Mouse (Mus musculus): ENCODE results near the gene Ugt1a1. TPM values are rescaled to one million over a fixed set of nuclear protein-coding genes. Genes with fewer than 3 reads are reported as not detected.
A peak's percentile ranks its signal among the peaks of the same experiment; 100 is the strongest.

Gene Ugt1a1
- polyA plus RNA-seq, 1 experiment from 2014 or later, result not detected

DNA sequence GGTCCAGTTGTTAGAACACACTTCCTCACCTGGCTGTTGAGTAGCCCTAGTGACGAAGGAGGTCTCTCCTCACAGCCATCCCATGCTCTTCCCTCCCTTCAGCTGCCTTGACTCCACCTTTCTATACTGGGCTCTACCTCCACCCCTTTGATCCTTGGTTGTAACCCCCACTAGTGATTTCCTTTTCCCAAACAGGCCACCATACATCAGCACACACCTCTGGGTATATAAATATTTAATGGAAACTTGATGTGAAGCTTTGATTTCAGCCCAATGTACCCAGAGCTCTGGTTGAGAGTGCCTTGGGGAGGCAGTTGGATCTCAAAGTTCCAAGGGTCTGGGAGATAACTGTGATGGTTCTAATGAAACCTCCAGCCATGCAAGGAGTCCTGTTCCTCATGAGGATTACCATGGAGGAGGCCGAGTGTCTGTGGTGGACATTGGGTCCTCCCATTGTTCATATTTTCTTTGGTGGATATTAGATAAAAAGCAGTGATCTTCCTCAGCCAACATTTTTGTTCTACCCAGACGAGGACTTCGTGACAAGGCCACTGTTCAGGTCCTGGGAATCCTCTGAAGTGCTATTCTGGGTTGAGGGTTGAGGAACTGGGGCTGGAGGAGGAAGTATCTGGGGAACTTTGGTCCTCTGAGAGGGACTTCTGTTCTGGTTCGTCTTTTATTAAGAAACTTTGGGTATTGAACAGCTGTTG, 15.1 kb downstream of the Ugt1a1 start, which contains the start of gene Mroh2a:
Gene Mroh2a, plus strand, starts transcription at position 317 of the 710 bp plus-strand sequence.
- Histone ChIP-seq H3K27me3 (ENCODE audit: control insufficient read depth, insufficient read depth, low read length) (no peaks in the 10 kb centered on the region), H3K27ac (replicated peaks in 1 of 2; ENCODE audit: control insufficient read depth in 1 of 2, insufficient read depth in 1 of 2, low read depth in 2 of 2, low read length in 2 of 2) (no peak within 1 kb of the TSS), H3K4me1 (ENCODE audit: control insufficient read depth in 2 of 2, insufficient read depth in 2 of 2, low read length in 2 of 2) (no peaks in the 10 kb centered on the region), H3K36me3 (ENCODE audit: control insufficient read depth, insufficient read depth, low read length) (no peaks in the 10 kb centered on the region), H3K9ac (ENCODE audit: low read length) (no peak within 1 kb of the TSS), H3K4me2 (ENCODE audit: low read length) (no peak within 1 kb of the TSS), H3K4me3 (ENCODE audit: control insufficient read depth in 1 of 2, insufficient read depth in 1 of 2, low read depth in 1 of 2, low read length in 2 of 2) (no peak within 1 kb of the TSS), H3K9me3 (ENCODE audit: control insufficient read depth, low read length) (peaks cover 69% of the 10 kb centered on the region)
- WGBS, result 49% methylated on average over 5 of the region's 5 CpGs
- no peak for ATAC-seq (ENCODE audit: insufficient number of reproducible peaks, insufficient read depth, low FRiP score, low read depth)

DNA sequence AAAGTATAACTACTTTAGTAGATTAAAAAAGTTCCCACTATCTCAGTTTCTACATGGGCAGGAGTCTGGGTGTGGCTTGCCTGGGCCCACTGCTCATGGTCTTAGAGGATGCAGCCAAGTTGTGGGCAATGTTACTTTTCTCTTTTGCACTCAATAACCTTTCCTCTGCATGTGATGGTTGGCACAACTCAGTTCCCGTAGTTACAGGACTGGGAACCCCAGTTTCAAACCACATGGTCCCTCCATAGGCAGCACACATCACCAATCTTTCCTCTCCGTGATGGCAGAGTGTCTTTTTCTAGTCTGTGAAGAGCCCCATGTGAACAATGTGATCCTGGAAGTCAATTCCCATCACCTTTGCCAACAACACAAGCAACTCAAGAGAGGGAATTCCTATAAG, 15.7 kb downstream of the Ugt1a1 start:
- Histone ChIP-seq H3K4me2 (ENCODE audit: low read length) (no peak overlapping the region), H3K4me1 (ENCODE audit: control insufficient read depth in 2 of 2, insufficient read depth in 2 of 2, low read length in 2 of 2) (no peaks in the 10 kb centered on the region), H3K4me3 (ENCODE audit: control insufficient read depth in 1 of 2, insufficient read depth in 1 of 2, low read depth in 1 of 2, low read length in 2 of 2) (no peak overlapping the region), H3K27ac (replicated peaks in 1 of 2; ENCODE audit: control insufficient read depth in 1 of 2, insufficient read depth in 1 of 2, low read depth in 2 of 2, low read length in 2 of 2) (no peak overlapping the region), H3K9ac (ENCODE audit: low read length) (no peak overlapping the region), H3K9me3 (ENCODE audit: control insufficient read depth, low read length) (peaks cover 72% of the 10 kb centered on the region), H3K27me3 (ENCODE audit: control insufficient read depth, insufficient read depth, low read length) (no peaks in the 10 kb centered on the region), H3K36me3 (ENCODE audit: control insufficient read depth, insufficient read depth, low read length) (no peaks in the 10 kb centered on the region)
- ATAC-seq (ENCODE audit: insufficient number of reproducible peaks, insufficient read depth, low FRiP score, low read depth), result no peak
- 50% methylated on average over 2 of the region's 2 CpGs for WGBS

DNA sequence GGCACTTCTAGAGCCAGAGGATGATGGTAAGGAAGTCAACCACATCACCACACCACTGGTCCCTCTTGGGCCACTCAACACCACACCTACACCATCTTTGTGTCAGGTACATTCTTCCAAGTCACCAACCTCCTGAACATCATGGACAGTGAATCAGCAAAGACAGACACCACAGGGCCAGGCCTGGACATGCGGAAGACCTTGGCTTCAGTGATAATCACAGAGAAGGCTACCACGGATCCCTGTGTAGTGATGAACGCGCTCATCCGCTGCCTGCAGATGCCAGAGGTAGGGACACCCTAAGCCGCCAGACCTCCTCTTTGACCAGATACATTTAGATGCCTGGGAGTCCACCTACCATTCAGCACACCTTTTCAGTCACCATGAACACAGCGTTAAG, 16.4 kb downstream of the Ugt1a1 start:
- H3K27ac ChIP-seq (replicated peaks in 1 of 2; ENCODE audit: control insufficient read depth in 1 of 2, insufficient read depth in 1 of 2, low read depth in 2 of 2, low read length in 2 of 2), result no peak overlapping the region
- H3K4me3 ChIP-seq (ENCODE audit: control insufficient read depth in 1 of 2, insufficient read depth in 1 of 2, low read depth in 1 of 2, low read length in 2 of 2), result no peak overlapping the region
- peaks cover 78% of the 10 kb centered on the region for H3K9me3 ChIP-seq (ENCODE audit: control insufficient read depth, low read length)
- H3K9ac ChIP-seq (ENCODE audit: low read length), result no peak overlapping the region
- no peak overlapping the region for H3K4me2 ChIP-seq (ENCODE audit: low read length)
- ATAC-seq (ENCODE audit: insufficient number of reproducible peaks, insufficient read depth, low FRiP score, low read depth), result peak; percentile 6; the same call in 1 of the 2 replicates
- 66% methylated on average over 7 of the region's 7 CpGs for WGBS
- H3K27me3 ChIP-seq (ENCODE audit: control insufficient read depth, insufficient read depth, low read length), result no peaks in the 10 kb centered on the region
- no peaks in the 10 kb centered on the region for H3K36me3 ChIP-seq (ENCODE audit: control insufficient read depth, insufficient read depth, low read length)
- no peaks in the 10 kb centered on the region for H3K4me1 ChIP-seq (ENCODE audit: control insufficient read depth in 2 of 2, insufficient read depth in 2 of 2, low read length in 2 of 2)

DNA sequence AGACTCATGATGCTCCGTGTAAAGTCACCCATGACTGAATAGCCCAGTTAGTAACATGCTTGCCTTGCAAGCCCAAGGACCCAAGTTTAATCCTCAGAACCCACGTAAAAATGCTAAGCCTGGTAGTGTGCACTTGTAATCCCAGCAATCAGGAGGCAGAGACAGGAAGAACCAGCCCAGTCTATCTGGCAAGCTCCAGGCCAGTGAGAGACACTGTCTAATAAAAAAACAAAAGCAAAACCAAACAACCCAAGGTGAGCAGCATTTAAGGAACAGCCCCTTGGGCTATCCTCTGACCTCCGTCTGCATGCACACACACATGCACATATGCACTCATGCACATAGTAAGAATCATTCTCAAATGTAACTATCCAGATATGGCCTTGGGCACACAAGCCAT, 17.8 kb downstream of the Ugt1a1 start:
- Histone ChIP-seq H3K36me3 (ENCODE audit: control insufficient read depth, insufficient read depth, low read length) (no peaks in the 10 kb centered on the region), H3K9me3 (ENCODE audit: control insufficient read depth, low read length) (peaks cover 93% of the 10 kb centered on the region), H3K4me3 (ENCODE audit: control insufficient read depth in 1 of 2, insufficient read depth in 1 of 2, low read depth in 1 of 2, low read length in 2 of 2) (no peak overlapping the region), H3K9ac (ENCODE audit: low read length) (no peak overlapping the region), H3K27ac (replicated peaks in 1 of 2; ENCODE audit: control insufficient read depth in 1 of 2, insufficient read depth in 1 of 2, low read depth in 2 of 2, low read length in 2 of 2) (no peak overlapping the region), H3K4me1 (ENCODE audit: control insufficient read depth in 2 of 2, insufficient read depth in 2 of 2, low read length in 2 of 2) (no peaks in the 10 kb centered on the region), H3K27me3 (ENCODE audit: control insufficient read depth, insufficient read depth, low read length) (no peaks in the 10 kb centered on the region), H3K4me2 (ENCODE audit: low read length) (no peak overlapping the region)
- WGBS, result 69% methylated on average over 3 of the region's 3 CpGs
- no peak for ATAC-seq (ENCODE audit: insufficient number of reproducible peaks, insufficient read depth, low FRiP score, low read depth)

DNA sequence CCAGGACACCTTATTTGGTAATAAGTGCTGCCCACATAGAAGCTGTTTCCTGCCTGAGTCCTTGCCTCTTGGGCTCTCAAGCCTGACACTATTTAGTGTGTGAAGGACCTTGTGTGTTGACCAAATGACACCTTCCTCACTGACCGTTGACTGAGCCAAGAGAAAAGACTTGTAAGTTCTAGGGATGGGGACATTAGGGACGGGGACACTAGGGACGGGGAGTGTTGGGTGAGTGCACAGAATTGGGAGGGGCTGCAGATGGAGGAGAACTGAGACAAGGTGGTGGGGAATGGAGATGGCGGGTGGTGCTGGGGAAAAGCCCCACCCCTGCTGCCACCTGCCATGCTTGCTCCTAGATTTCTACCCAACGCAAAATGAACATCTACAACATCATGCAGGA, 18.2 kb downstream of the Ugt1a1 start:
- H3K27ac ChIP-seq (replicated peaks in 1 of 2; ENCODE audit: control insufficient read depth in 1 of 2, insufficient read depth in 1 of 2, low read depth in 2 of 2, low read length in 2 of 2), result no peak overlapping the region
- 75% methylated on average over 5 of the region's 5 CpGs for WGBS
- peaks cover 97% of the 10 kb centered on the region for H3K9me3 ChIP-seq (ENCODE audit: control insufficient read depth, low read length)
- H3K4me2 ChIP-seq (ENCODE audit: low read length), result no peak overlapping the region
- H3K9ac ChIP-seq (ENCODE audit: low read length), result no peak overlapping the region
- H3K4me1 ChIP-seq (ENCODE audit: control insufficient read depth in 2 of 2, insufficient read depth in 2 of 2, low read length in 2 of 2), result no peaks in the 10 kb centered on the region
- ATAC-seq (ENCODE audit: insufficient number of reproducible peaks, insufficient read depth, low FRiP score, low read depth), result no peak
- no peaks in the 10 kb centered on the region for H3K27me3 ChIP-seq (ENCODE audit: control insufficient read depth, insufficient read depth, low read length)
- H3K36me3 ChIP-seq (ENCODE audit: control insufficient read depth, insufficient read depth, low read length), result no peaks in the 10 kb centered on the region
- no peak overlapping the region for H3K4me3 ChIP-seq (ENCODE audit: control insufficient read depth in 1 of 2, insufficient read depth in 1 of 2, low read depth in 1 of 2, low read length in 2 of 2)

DNA sequence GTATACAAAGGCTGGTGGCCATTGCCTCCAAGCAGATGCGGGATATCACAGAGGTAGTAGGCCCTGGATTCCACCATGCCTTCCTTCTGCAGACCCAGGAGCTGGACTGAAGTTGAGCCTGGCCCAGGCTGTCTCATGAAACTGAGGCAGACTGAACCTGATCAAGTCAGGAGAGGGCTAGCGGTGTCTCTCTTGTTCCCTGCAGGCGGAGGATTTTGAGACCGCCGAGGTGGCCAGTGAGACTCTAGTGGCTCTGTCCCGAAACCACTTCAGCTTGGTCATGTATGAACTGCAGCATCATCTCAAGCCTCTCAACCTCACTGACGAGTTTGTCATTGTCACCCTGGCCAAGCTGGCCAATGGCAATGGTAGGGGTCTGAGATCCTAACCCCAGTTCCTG, 18.7 kb downstream of the Ugt1a1 start:
- ATAC-seq (ENCODE audit: insufficient number of reproducible peaks, insufficient read depth, low FRiP score, low read depth), result no peak
- H3K9me3 ChIP-seq (ENCODE audit: control insufficient read depth, low read length), result peaks cover 99% of the 10 kb centered on the region
- no peak overlapping the region for H3K4me2 ChIP-seq (ENCODE audit: low read length)
- H3K4me1 ChIP-seq (ENCODE audit: control insufficient read depth in 2 of 2, insufficient read depth in 2 of 2, low read length in 2 of 2), result no peaks in the 10 kb centered on the region
- no peak overlapping the region for H3K4me3 ChIP-seq (ENCODE audit: control insufficient read depth in 1 of 2, insufficient read depth in 1 of 2, low read depth in 1 of 2, low read length in 2 of 2)
- no peak overlapping the region for H3K27ac ChIP-seq (replicated peaks in 1 of 2; ENCODE audit: control insufficient read depth in 1 of 2, insufficient read depth in 1 of 2, low read depth in 2 of 2, low read length in 2 of 2)
- no peak overlapping the region for H3K9ac ChIP-seq (ENCODE audit: low read length)
- H3K36me3 ChIP-seq (ENCODE audit: control insufficient read depth, insufficient read depth, low read length), result no peaks in the 10 kb centered on the region
- WGBS, result 66% methylated on average over 7 of the region's 7 CpGs
- H3K27me3 ChIP-seq (ENCODE audit: control insufficient read depth, insufficient read depth, low read length), result no peaks in the 10 kb centered on the region

DNA sequence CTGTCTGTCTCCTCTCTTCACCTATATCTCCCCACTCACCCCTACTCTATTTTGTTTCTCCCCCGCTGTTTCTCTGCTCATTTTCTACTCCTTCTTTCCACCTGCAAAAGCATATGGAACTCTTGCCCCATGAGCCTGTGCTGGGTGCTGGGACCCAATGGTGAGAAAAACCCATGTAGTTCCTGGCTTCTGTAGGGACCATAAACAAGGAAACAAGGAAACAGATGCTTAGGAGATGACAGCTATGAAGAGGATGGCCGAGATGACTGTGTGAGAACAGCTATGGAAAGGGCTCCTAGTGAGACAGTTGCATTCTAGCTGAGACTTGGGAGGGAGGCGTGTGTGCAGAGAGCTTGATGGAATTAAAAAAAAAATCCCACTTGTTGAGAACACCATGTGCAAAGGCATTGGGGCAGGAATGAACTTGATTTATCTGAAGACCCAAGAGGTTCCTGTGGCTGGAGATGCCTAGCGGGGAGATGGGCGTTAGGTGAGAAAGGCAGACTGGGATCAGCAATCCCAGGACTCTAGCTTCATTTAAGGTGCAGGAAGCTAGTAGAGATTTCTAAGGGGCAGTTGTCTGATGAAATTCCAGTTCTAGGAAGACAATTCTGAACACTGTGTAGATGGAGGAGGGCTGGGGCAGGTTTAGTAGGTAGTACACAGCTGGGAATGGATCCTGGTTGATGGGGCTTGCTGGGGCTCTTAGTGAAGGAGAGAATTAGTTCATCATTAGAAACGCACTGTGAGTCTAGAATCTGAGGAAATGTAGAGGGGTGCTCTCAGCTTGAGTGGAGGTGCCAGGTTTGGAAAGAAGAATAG, 19.4 kb downstream of the Ugt1a1 start:
- H3K9ac ChIP-seq (ENCODE audit: low read length), result no peak overlapping the region
- 65% methylated on average over 6 of the region's 6 CpGs for WGBS
- H3K36me3 ChIP-seq (ENCODE audit: control insufficient read depth, insufficient read depth, low read length), result no peaks in the 10 kb centered on the region
- H3K27me3 ChIP-seq (ENCODE audit: control insufficient read depth, insufficient read depth, low read length), result no peaks in the 10 kb centered on the region
- peaks cover 100% of the 10 kb centered on the region for H3K9me3 ChIP-seq (ENCODE audit: control insufficient read depth, low read length)
- H3K27ac ChIP-seq (replicated peaks in 1 of 2; ENCODE audit: control insufficient read depth in 1 of 2, insufficient read depth in 1 of 2, low read depth in 2 of 2, low read length in 2 of 2), result no peak overlapping the region
- no peak overlapping the region for H3K4me3 ChIP-seq (ENCODE audit: control insufficient read depth in 1 of 2, insufficient read depth in 1 of 2, low read depth in 1 of 2, low read length in 2 of 2)
- H3K4me2 ChIP-seq (ENCODE audit: low read length), result no peak overlapping the region
- no peaks in the 10 kb centered on the region for H3K4me1 ChIP-seq (ENCODE audit: control insufficient read depth in 2 of 2, insufficient read depth in 2 of 2, low read length in 2 of 2)
- ATAC-seq (ENCODE audit: insufficient number of reproducible peaks, insufficient read depth, low FRiP score, low read depth), result no peak
